In genomic region chr6:67158765-67159164, GRCm38 (mm10) we compare ENCODE assay signal across 8 mouse cellular contexts.
DNase-seq lines count a peak whose midpoint lies in the region; ATAC-seq lines count a peak whose summit lies in the region.

No protein-coding gene starts in this region.

- intact Hi-C loops in gastrocnemius, postnatal 14 days (cut with DNase I; ENCODE audit: low total_unique reads): loop anchor here (5.0 kb wide), 1 partner anchor 196 kb away; no protein-coding TSS in a partner anchor

- peak; percentile 64 for ATAC-seq in megakaryocyte-erythroid progenitor cell, adult 5-6 weeks (replicated peaks; ENCODE audit: low FRiP score, low TSS enrichment, poor library complexity, severe bottlenecking)

- DNase-seq in adrenal gland, adult (ENCODE audit: inconsistent age in 2 of 2, low spot score in 1 of 2): peak; percentile 89 to 96
- peak; percentile 97 for DNase-seq in embryo, embryonic 10.5 days (ENCODE audit: low spot score)
- DNase-seq in gastrocnemius, postnatal 14 days: peak; percentile 87
- DNase-seq in induced T-regulatory cell, adult 2 months (ENCODE audit: low read depth): peak; percentile 96
- DNase-seq in left cerebral cortex, adult 9 months (ENCODE audit: low spot score in 2 of 2): peak; percentile 32 to 91
- DNase-seq in right cerebral cortex, postnatal 14 days: peak; percentile 84
- DNase-seq in urinary bladder, postnatal 25 days (ENCODE audit: low spot score): peak; percentile 86

Comparison
In these comparisons a context has a peak if more than half of its experiments do, and no peak if none do; other contexts are left out.
1. Peak in every context shown above with its lines: DNase-seq and ATAC-seq.